Mouse (Mus musculus): ENCODE results near the gene Mtmr14. TPM values are rescaled to one million over a fixed set of nuclear protein-coding genes. Genes with fewer than 3 reads are reported as not detected.
A peak's percentile ranks its signal among the peaks of the same experiment; 100 is the strongest.

The Mtmr14 gene
- polyA plus RNA-seq, 1 experiment, result 479 TPM

DNA sequence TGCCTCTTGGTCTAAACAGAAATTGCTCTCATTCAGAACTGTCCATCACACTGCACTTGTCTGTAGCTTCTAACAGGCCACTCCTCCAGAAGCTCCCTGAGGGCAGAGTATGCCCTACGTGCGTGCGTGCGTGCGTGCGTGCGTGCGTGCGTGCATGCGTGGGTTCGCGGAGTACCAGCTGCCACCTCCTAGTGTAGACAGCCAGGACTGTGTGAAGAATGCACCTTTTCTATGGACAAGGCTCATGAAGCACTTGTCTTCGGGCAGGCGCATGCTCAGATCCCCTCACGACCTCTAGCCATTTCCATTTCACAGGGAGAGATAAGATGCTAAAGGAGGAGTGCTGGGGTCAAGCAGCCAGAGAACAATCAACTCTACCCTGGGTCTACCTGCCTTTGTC lies 51.7 kb downstream of the Mtmr14 start:
- Histone ChIP-seq H3K4me1 (peaks cover 21% of the 10 kb centered on the region), H3K36me3 (replicated peaks; ENCODE audit: low read length) (no peaks in the 10 kb centered on the region), H3K27me3 (replicated peaks) (peaks cover 39% of the 10 kb centered on the region), H3K4me3 (replicated peaks) (no peak overlapping the region), H3K9me3 (no peaks in the 10 kb centered on the region)
- no peak for TF ChIP-seq GATA1 (IDR thresholded peaks at IDR 0.05; ENCODE audit: borderline replicate concordance, low read length)
- no peak for TF ChIP-seq FLI1 (IDR thresholded peaks at IDR 0.05; ENCODE audit: low read length)

DNA sequence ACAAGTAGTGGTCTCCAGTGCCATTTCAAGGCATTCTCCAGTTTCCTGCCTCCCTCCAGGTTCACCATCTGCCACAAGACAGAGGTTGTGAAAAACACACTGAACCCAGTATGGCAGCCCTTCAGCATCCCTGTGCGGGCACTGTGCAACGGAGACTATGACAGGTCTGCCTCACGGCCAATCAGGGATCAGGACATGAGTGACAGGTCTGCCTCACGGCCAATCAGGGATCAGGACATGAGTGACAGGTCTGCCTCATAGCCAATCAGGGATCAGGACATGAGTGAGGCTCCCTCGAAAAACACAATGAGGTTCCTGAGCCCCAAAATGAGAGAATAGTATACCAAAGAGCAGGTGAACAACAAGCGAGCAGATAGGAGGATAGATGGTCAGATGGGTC lies 52.7 kb downstream of the Mtmr14 start:
- H3K9me3 ChIP-seq, result no peaks in the 10 kb centered on the region
- peaks cover 36% of the 10 kb centered on the region for H3K27me3 ChIP-seq (replicated peaks)
- no peaks in the 10 kb centered on the region for H3K36me3 ChIP-seq (replicated peaks; ENCODE audit: low read length)
- peaks cover 21% of the 10 kb centered on the region for H3K4me1 ChIP-seq
- no peak for TF ChIP-seq GATA1 (IDR thresholded peaks at IDR 0.05; ENCODE audit: borderline replicate concordance, low read length)
- no peak for TF ChIP-seq FLI1 (IDR thresholded peaks at IDR 0.05; ENCODE audit: low read length)
- H3K4me3 ChIP-seq (replicated peaks), result no peak overlapping the region

DNA sequence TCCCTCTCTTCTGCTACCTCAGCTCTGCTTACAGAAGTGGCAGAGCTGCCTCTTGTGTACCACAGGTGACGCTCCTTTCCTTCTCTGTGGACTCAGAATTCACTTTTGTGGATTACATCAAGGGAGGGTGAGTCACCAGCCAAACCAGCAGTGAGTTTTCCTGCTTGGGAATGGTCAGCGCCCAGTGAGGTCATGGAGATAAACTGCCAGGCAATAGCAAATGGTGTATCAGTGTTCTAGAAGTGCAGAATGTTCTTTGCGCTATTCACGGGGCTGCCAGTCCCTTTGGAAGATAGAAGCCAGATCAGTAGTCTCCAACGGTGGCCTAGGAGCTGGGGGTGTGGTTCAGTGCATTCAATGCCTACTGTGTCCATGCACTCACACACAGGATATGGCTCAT lies 55.3 kb downstream of the Mtmr14 start:
- peaks cover 24% of the 10 kb centered on the region for H3K27me3 ChIP-seq (replicated peaks)
- no peaks in the 10 kb centered on the region for H3K36me3 ChIP-seq (replicated peaks; ENCODE audit: low read length)
- H3K4me3 ChIP-seq (replicated peaks), result no peak overlapping the region
- TF ChIP-seq FLI1 (IDR thresholded peaks at IDR 0.05; ENCODE audit: low read length) (no peak), GATA1 (IDR thresholded peaks at IDR 0.05; ENCODE audit: borderline replicate concordance, low read length) (no peak)
- H3K4me1 ChIP-seq, result peaks cover 17% of the 10 kb centered on the region
- H3K9me3 ChIP-seq, result no peaks in the 10 kb centered on the region

- TF ChIP-seq GATA1 (IDR thresholded peaks at IDR 0.05; ENCODE audit: borderline replicate concordance, low read length) (no peak), FLI1 (IDR thresholded peaks at IDR 0.05; ENCODE audit: low read length) (no peak)
These were observed 58.4 kb downstream of the Mtmr14 start for GRCm38 (mm10) chr6:113296046-113296445.

GRCm38 (mm10) chr6:113296639-113297038 lies 59.0 kb downstream of the Mtmr14 start:
- Histone ChIP-seq H3K4me3 (replicated peaks) (no peak overlapping the region), H3K9me3 (no peaks in the 10 kb centered on the region), H3K27me3 (replicated peaks) (peaks cover 13% of the 10 kb centered on the region), H3K36me3 (replicated peaks; ENCODE audit: low read length) (no peaks in the 10 kb centered on the region), H3K4me1 (peaks cover 28% of the 10 kb centered on the region)
- TF ChIP-seq FLI1 (IDR thresholded peaks at IDR 0.05; ENCODE audit: low read length) (no peak), GATA1 (IDR thresholded peaks at IDR 0.05; ENCODE audit: borderline replicate concordance, low read length) (no peak)

More at GRCm38 (mm10) chr6:113296046-113296445, 58.4 kb downstream of the Mtmr14 start:
- no peaks in the 10 kb centered on the region for H3K9me3 ChIP-seq
- peaks cover 14% of the 10 kb centered on the region for H3K27me3 ChIP-seq (replicated peaks)
- H3K36me3 ChIP-seq (replicated peaks; ENCODE audit: low read length), result no peaks in the 10 kb centered on the region
- H3K4me1 ChIP-seq, result peaks cover 22% of the 10 kb centered on the region
- no peak overlapping the region for H3K4me3 ChIP-seq (replicated peaks)

DNA sequence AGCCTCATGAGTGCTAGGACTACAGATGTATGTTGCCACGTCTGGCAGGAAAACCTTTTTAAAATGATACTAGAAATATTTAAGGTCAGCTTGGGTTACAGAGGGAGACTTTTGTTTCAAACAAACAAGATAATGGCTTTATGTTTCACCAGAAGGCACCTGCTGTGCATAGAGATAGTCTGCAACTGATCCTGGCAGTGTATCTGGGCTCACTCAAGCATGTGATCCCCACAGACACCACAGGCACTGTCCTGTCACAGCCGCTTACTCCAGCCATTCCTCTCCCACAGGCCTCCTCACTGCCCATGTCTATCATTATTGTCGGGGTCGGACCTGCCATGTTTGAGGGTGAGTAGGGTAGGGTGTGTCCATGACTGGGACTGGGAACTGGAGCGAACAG lies 63.7 kb downstream of the Mtmr14 start:
- Histone ChIP-seq H3K27me3 (replicated peaks) (peaks cover 2% of the 10 kb centered on the region), H3K9me3 (no peaks in the 10 kb centered on the region), H3K4me1 (peaks cover 51% of the 10 kb centered on the region), H3K36me3 (replicated peaks; ENCODE audit: low read length) (no peaks in the 10 kb centered on the region), H3K4me3 (replicated peaks) (no peak overlapping the region)
- TF ChIP-seq FLI1 (IDR thresholded peaks at IDR 0.05; ENCODE audit: low read length) (no peak), GATA1 (IDR thresholded peaks at IDR 0.05; ENCODE audit: borderline replicate concordance, low read length) (no peak)

DNA sequence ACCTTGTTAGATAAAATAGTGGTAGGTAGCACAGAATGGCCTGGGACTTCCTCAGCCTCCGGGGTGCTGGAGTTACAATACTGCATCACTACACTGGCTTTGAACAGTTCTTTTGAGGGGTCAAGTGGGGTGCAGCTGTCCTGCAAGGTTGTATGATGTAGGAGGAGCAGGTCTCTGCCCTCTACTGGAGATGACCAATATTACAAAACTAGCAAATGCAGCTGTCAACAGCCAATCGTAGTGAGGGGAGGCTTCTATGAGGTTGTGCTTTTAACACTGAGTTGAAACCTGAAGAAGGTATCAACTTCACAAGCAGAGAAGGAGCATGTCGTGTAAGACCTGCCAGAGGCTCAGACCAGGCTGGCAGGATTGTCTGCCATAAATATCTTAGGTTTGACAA lies 64.6 kb downstream of the Mtmr14 start:
- Histone ChIP-seq H3K4me1 (peaks cover 45% of the 10 kb centered on the region), H3K4me3 (replicated peaks) (no peak overlapping the region), H3K9me3 (no peaks in the 10 kb centered on the region), H3K27me3 (replicated peaks) (peaks cover 2% of the 10 kb centered on the region), H3K36me3 (replicated peaks; ENCODE audit: low read length) (no peaks in the 10 kb centered on the region)
- TF ChIP-seq GATA1 (IDR thresholded peaks at IDR 0.05; ENCODE audit: borderline replicate concordance, low read length), result no peak
- no peak for TF ChIP-seq FLI1 (IDR thresholded peaks at IDR 0.05; ENCODE audit: low read length)

GRCm38 (mm10) chr6:113306322-113306985 lies 68.8 kb downstream of the Mtmr14 start:
- Histone ChIP-seq H3K36me3 (replicated peaks; ENCODE audit: low read length) (peaks cover 24% of the 10 kb centered on the region), H3K4me1 (peaks cover 68% of the 10 kb centered on the region), H3K4me3 (replicated peaks) (peak overlapping the region; percentile 97), H3K9me3 (no peaks in the 10 kb centered on the region), H3K27me3 (replicated peaks) (no peaks in the 10 kb centered on the region)
- peak; percentile 15; the same call in 1 of the 2 replicates for TF ChIP-seq FLI1 (IDR thresholded peaks at IDR 0.05; ENCODE audit: low read length)
- no peak for TF ChIP-seq GATA1 (IDR thresholded peaks at IDR 0.05; ENCODE audit: borderline replicate concordance, low read length)

DNA sequence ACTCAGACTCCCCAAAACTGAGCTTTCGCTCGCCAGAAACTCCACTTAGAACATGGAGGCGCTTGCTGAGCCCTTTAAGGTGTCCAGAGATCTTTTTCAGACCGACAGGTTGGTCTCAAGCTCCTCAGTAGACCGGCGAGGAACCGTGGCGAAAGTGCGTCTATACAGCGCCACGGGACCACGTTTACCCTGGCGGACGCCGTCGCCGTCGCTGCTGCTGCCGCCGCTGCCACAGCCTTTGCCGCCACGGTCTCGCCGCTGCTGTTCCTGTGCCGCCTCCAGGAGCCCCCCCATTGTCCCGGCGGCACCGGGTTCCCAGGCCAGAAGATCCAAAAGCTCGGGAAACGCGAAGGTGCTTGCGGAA lies 69.3 kb downstream of the Mtmr14 start, which contains the start of gene Brpf1:
TSS of gene Brpf1 (plus strand) at position 152 of the 364 bp plus-strand sequence.
- Histone ChIP-seq H3K36me3 (replicated peaks; ENCODE audit: low read length) (peaks cover 30% of the 10 kb centered on the region), H3K4me1 (peaks cover 63% of the 10 kb centered on the region), H3K27me3 (replicated peaks) (no peaks in the 10 kb centered on the region), H3K9me3 (no peaks in the 10 kb centered on the region), H3K4me3 (replicated peaks) (peak within 1 kb of the TSS; percentile 97)
- TF ChIP-seq FLI1 (IDR thresholded peaks at IDR 0.05; ENCODE audit: low read length), result no peak
- no peak for TF ChIP-seq GATA1 (IDR thresholded peaks at IDR 0.05; ENCODE audit: borderline replicate concordance, low read length)

DNA sequence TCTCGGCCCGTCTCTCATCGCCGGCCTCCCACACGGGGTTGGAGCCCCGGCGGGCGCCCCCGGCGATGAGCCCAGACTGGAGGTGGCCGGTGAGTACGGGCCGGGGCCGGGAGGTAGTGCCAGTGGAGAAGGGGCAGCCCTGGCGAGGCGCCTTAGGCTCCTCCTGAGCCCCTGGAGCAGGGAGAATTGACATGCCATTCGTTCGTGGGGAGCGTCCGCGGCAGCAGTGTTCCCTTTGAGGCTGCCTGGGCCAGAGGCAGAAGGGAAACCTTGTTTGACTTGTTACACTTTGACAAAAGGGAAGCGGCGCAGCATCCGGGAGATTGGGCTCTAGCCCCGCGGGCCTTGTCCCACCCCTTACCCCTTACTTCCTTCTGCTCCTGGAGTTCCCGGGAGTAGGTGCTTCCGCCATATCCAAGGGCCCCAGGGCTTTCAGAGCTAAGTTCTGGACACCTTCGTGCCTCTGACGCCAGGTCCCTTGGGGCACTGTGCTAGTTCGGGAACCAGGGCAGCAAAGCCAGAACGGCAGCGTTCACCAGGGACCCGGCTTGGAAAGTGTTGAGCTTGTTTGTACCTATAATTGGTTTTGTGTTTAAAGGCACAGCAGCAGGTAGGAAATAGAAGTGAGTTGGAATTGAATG lies 70.0 kb downstream of the Mtmr14 start:
- Histone ChIP-seq H3K36me3 (replicated peaks; ENCODE audit: low read length) (peaks cover 36% of the 10 kb centered on the region), H3K27me3 (replicated peaks) (no peaks in the 10 kb centered on the region), H3K9me3 (no peaks in the 10 kb centered on the region), H3K4me3 (replicated peaks) (peak overlapping the region; percentile 97), H3K4me1 (peaks cover 63% of the 10 kb centered on the region)
- TF ChIP-seq FLI1 (IDR thresholded peaks at IDR 0.05; ENCODE audit: low read length), result no peak

All from megakaryocyte, embryonic 14.5 days (primary cell).